Mouse (Mus musculus) natural killer cell, adult 2 months (primary cell): ENCODE measurements around the gene Wdr11.

Source experiments
- DNase-seq, 2 experiments: peaks; one replicate each; pipeline ENCODE4 v3.0.0; 2022; ENCODE audit warnings: low spot score in 2 of 2

The Wdr11 gene

GRCm38 (mm10) chr7:129652901-129653460, 61.3 kb downstream of the Wdr11 start:
- DNase-seq = no peak

- peak in 1 of 2 experiments; percentile 28 for DNase-seq
Measured at GRCm38 (mm10) chr7:129653791-129654271, 62.2 kb downstream of the Wdr11 start.

GRCm38 (mm10) chr7:129654923-129655322, 63.3 kb downstream of the Wdr11 start:
- no peak for DNase-seq

GRCm38 (mm10) chr7:129655604-129656226, 64.1 kb downstream of the Wdr11 start:
- DNase-seq = no peak

GRCm38 (mm10) chr7:129657867-129658266, 66.2 kb downstream of the Wdr11 start:
- DNase-seq = no peak

GRCm38 (mm10) chr7:129659755-129660154, 68.1 kb downstream of the Wdr11 start:
- DNase-seq = no peak

- no peak for DNase-seq
Measured at GRCm38 (mm10) chr7:129660546-129660945, 68.9 kb downstream of the Wdr11 start.

GRCm38 (mm10) chr7:129662051-129662789, 70.6 kb downstream of the Wdr11 start:
- no peak for DNase-seq

- DNase-seq = no peak
Measured at GRCm38 (mm10) chr7:129663781-129664505, 72.3 kb downstream of the Wdr11 start.

GRCm38 (mm10) chr7:129665411-129665810, 73.7 kb downstream of the Wdr11 start:
- no peak for DNase-seq

- no peak for DNase-seq
Measured at GRCm38 (mm10) chr7:129665921-129666320, 74.3 kb downstream of the Wdr11 start.

- no peak for DNase-seq
Measured at GRCm38 (mm10) chr7:129666526-129666925, 74.9 kb downstream of the Wdr11 start.

GRCm38 (mm10) chr7:129670280-129670679, 78.6 kb downstream of the Wdr11 start:
- no peak for DNase-seq

- DNase-seq = no peak
Measured at GRCm38 (mm10) chr7:129671675-129672651, 80.3 kb downstream of the Wdr11 start.

- DNase-seq = no peak
Measured at GRCm38 (mm10) chr7:129673776-129674175, 82.1 kb downstream of the Wdr11 start.

- no peak for DNase-seq
Measured at GRCm38 (mm10) chr7:129674558-129674957, 82.9 kb downstream of the Wdr11 start.

- no peak for DNase-seq
Measured at GRCm38 (mm10) chr7:129675852-129676251, 84.2 kb downstream of the Wdr11 start.

- no peak for DNase-seq
Measured at GRCm38 (mm10) chr7:129677141-129677540, 85.5 kb downstream of the Wdr11 start.

GRCm38 (mm10) chr7:129678431-129678830, 86.8 kb downstream of the Wdr11 start:
- no peak for DNase-seq

- DNase-seq = no peak
Measured at GRCm38 (mm10) chr7:129678972-129679371, 87.3 kb downstream of the Wdr11 start.
